Mouse (Mus musculus) subcutaneous adipose tissue, adult 2 months (tissue): Measurements from ENCODE around the gene Mt2. TPM values are rescaled to one million over a fixed set of nuclear protein-coding genes. Genes with fewer than 3 reads are reported as not detected.

Experiments used
- polyA plus RNA-seq: library from polyadenylated mRNA; depleted of rRNA; stranded (reverse); fragments of >200 nt; gene quantifications from 2 replicates; pipeline ENCODE4 v1.2.3, GENCODE M21; 2012; ENCODE audit warnings: low replicate concordance; rRNA removed

The Mt2 gene
- polyA plus RNA-seq, result 36.5 and 53.9 TPM in 2 replicates

GRCm38 (mm10) chr8:94172075-94172808 lies at the start of gene Mt2:
Gene Mt2 (plus strand): TSS chr8:94172664.

GRCm38 (mm10) chr8:94136933-94137332 lies 35.5 kb upstream of the Mt2 start, which contains the start of gene Mt4:
Gene Mt4 (plus strand): TSS chr8:94137197.

GRCm38 (mm10) chr8:94152513-94153300 lies 19.8 kb upstream of the Mt2 start, which contains the start of gene Mt3:
Gene Mt3 (plus strand): TSS chr8:94152607.

GRCm38 (mm10) chr8:94178857-94179712 lies 6.6 kb downstream of the Mt2 start, which contains the start of gene Mt1:
Gene Mt1 (plus strand): TSS chr8:94179082.

GRCm38 (mm10) chr8:94214252-94215173 lies 42.0 kb downstream of the Mt2 start, which contains the start of gene Nup93:
Gene Nup93 (plus strand): TSS chr8:94214564.

Other genes starting within 250 kb of the Mt2 start
- gene Amfr, start 159.8 kb upstream of the Mt2 start, polyA plus RNA-seq, result 125 and 136 TPM in 2 replicates
- 7.9 and 34.0 TPM in 2 replicates for gene Nudt21, start 135.6 kb upstream of the Mt2 start, polyA plus RNA-seq
- 9.2 and 11.0 TPM in 2 replicates for gene Ogfod1, start 135.5 kb upstream of the Mt2 start, polyA plus RNA-seq
- gene Bbs2, start 73.7 kb upstream of the Mt2 start, polyA plus RNA-seq, result 13.8 and 28.9 TPM in 2 replicates
- not detected in 2 replicates for gene Mt4, start 35.5 kb upstream of the Mt2 start, polyA plus RNA-seq
- gene Mt3, start 20.1 kb upstream of the Mt2 start, polyA plus RNA-seq, result 1.1 TPM in 1 of 2 replicates, not detected in the other
- gene Mt1, start 6.4 kb downstream of the Mt2 start, polyA plus RNA-seq, result 339 and 432 TPM in 2 replicates
- gene Nup93, start 41.9 kb downstream of the Mt2 start, polyA plus RNA-seq, result 16.0 and 25.3 TPM in 2 replicates
- 0.07 and 0.19 TPM in 2 replicates for gene Slc12a3, start 156.5 kb downstream of the Mt2 start, polyA plus RNA-seq
- gene Herpud1, start 213.8 kb downstream of the Mt2 start, polyA plus RNA-seq, result 137 and 179 TPM in 2 replicates